Mouse (Mus musculus) ES-E14 (cell line): ENCODE results near the gene Arhgef11.

ENCODE experiments used
- CHD2 ChIP-seq: IDR thresholded peaks from 2 replicates; pipeline ENCODE4 v1.6.1; 2014; ENCODE audit warnings: mild to moderate bottlenecking, low read depth, low read length, inconsistent platforms
- ZNF384 ChIP-seq: IDR thresholded peaks from 2 replicates; pipeline ENCODE4 v1.6.1; 2012; ENCODE audit warnings: low read depth, low read length, inconsistent platforms

- TF ChIP-seq ZNF384, result no peak
- no peak for TF ChIP-seq CHD2
Measured at GRCm38 (mm10) chr3:87766284-87766667, 148.9 kb downstream of the Arhgef11 start.
